Mouse (Mus musculus): ENCODE measurements at regions not wholly inside any gene's neighbourhood (a gene's known extent, or its start where the extent isn't known, plus 50 kb on each side); places are given as distances from the start of the nearest gene placed in this dataset.
"Not testable (repeated sequence)": the region's sequence is repeated elsewhere in the genome, so short reads cannot be mapped to it uniquely, and the experiment has no call there.

DNA sequence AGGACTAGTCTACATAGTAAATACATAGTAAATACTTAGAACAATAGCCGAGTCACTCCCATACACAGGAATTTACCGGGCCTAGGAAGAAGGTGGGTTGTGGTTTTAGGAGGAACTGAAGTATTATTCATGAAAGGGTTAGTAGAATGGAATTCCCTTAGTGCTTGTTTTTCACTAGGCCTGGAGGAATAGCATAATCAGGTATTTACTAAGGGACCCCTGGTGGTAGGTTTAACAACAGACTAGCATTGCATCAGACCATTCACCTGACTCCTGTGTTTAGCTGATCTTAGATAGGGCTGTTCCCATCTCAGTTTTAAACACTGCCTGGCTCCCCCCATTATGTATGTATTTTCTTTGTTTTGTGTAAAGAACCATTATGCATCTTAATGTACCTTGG lies 339.0 kb downstream of the Dync2h1 start:
- not testable (repeated sequence) for H3K4me3 ChIP-seq; H3K36me3 ChIP-seq; H3K27ac ChIP-seq; H3K4me2 ChIP-seq; H3K9me3 ChIP-seq; H3K9ac ChIP-seq; H3K4me1 ChIP-seq; H3K27me3 ChIP-seq; ATAC-seq (ENCODE audit: insufficient number of reproducible peaks, insufficient read depth, low FRiP score, low TSS enrichment, low read depth)
- 81% methylated on average over 2 of the region's 2 CpGs for WGBS

DNA sequence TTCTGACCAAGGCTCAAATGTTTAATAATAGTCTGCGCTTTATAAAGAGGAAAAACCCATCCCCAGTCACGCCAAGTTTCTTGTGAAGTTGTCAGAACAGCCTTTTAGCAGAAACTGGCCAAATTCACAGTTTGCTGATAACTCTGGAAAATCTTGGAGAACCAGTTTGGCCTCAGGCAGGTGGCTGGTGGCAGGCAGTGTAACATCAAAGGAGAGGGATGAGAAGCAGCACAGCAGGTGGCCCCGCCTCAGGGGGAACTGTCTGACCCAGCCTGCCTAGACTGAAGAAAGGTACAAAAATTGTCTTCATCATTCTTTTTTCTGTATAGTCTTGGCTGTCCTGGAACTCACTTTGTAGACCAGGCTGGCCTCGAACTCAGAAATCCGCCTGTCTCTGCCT lies 349.3 kb downstream of the Dync2h1 start:
- 74% methylated on average over 5 of the region's 5 CpGs for WGBS
- not testable (repeated sequence) for H3K36me3 ChIP-seq; H3K4me3 ChIP-seq; H3K27ac ChIP-seq; H3K9ac ChIP-seq; H3K4me2 ChIP-seq; ATAC-seq (ENCODE audit: insufficient number of reproducible peaks, insufficient read depth, low FRiP score, low TSS enrichment, low read depth); H3K9me3 ChIP-seq; H3K4me1 ChIP-seq; H3K27me3 ChIP-seq

DNA sequence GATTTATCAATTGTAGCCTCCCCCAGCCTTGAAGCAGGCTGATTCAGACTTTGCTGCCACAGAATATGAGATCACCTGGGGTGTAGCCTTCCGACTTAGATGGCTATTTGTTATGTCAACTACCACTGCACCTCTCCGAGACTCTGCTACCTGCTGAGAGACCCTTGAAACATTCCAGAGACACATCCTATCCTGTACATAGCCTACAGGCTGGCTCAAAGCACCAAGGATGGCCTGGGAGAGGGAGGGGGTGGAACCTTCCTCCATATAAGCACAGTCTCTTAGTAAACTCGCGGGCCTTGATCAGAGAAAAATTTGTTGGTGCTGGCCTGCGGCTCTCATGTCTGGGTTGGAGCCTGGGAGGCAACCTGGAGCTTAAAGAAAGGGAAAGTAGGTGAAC lies 349.8 kb downstream of the Dync2h1 start:
- Histone ChIP-seq H3K27ac (no peak overlapping the region), H3K36me3 (no peaks in the 10 kb centered on the region), H3K9me3 (no peaks in the 10 kb centered on the region), H3K4me1 (0 out of 2 replicates have a peak, but pooled peaks cover 4% of the 10 kb centered on the region), H3K9ac (no peak overlapping the region), H3K4me3 (no peak overlapping the region), H3K27me3 (no peaks in the 10 kb centered on the region), H3K4me2 (no peak overlapping the region)
- ATAC-seq (ENCODE audit: insufficient number of reproducible peaks, insufficient read depth, low FRiP score, low TSS enrichment, low read depth), result no peak
- WGBS, result 69% methylated on average over 5 of the region's 5 CpGs

DNA sequence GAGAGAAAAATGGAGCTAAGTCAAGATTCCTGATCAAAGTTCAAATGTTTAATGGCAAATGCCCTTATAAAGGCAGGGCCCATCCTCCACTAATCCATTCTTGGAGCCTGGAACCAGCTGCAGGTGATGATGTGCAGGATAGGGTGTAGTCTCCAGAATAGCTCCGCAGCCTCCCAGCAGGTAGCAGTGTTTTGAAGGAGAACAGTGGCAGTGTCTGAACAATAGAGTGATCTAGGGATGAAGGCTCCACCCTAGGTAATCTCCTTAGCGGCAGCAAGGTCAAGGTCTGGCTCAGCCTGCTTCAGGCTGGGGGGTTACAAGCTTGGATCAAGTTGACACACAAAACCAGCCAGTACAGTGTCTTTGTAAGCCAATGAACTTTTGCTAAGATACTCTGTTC lies 351.4 kb downstream of the Dync2h1 start:
- H3K4me2 ChIP-seq, result no peak overlapping the region
- no peak overlapping the region for H3K27ac ChIP-seq
- H3K9ac ChIP-seq, result no peak overlapping the region
- no peak overlapping the region for H3K4me3 ChIP-seq
- no peaks in the 10 kb centered on the region for H3K9me3 ChIP-seq
- H3K4me1 ChIP-seq, result 0 out of 2 replicates have a peak, but pooled peaks cover 4% of the 10 kb centered on the region
- H3K36me3 ChIP-seq, result no peaks in the 10 kb centered on the region
- ATAC-seq (ENCODE audit: insufficient number of reproducible peaks, insufficient read depth, low FRiP score, low TSS enrichment, low read depth), result no peak
- 29% methylated on average over 2 of the region's 2 CpGs for WGBS
- no peaks in the 10 kb centered on the region for H3K27me3 ChIP-seq

DNA sequence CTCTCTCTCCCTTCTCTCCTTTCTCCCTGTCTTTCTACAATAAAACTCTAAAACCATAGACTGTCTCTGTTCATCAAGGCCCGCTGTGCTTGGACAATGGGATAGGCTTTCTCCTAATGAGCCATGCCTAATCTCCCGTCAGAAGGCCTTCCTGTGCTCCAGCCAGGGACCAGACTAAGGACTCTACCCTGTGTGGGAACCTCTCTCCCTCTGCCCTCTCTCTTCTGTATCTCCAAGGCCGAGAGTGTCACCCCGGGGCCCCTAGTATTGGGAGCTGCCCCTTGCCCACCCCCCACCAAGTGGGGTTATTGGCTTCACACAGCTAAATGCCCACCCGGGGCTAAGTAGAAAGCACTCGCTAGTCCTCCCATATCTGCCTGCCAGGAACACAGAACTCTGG lies 352.6 kb downstream of the Dync2h1 start:
- ATAC-seq (ENCODE audit: insufficient number of reproducible peaks, insufficient read depth, low FRiP score, low TSS enrichment, low read depth); H3K27ac ChIP-seq; H3K36me3 ChIP-seq; H3K4me1 ChIP-seq; H3K27me3 ChIP-seq; H3K4me2 ChIP-seq; H3K9ac ChIP-seq; H3K4me3 ChIP-seq; H3K9me3 ChIP-seq: not testable (repeated sequence)
- 56% methylated on average over 6 of the region's 6 CpGs for WGBS

DNA sequence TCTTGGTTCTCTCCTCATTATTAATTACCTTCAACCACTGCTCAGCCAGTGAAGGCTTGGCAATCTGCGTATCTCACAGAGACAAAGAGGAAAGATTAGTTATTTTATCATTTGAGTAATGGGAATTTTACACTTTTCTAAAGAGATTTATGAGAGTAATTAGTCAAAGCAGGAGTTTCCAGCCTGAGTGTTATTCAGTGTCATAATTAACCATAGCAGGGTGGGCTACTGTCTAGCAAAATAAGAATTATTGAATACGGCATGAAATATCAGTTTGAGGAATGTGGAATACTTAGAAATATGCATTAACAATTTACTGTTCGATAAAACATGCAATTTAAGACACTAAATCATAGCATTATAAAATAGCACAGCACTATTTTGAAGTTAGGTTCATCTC lies 357.7 kb downstream of the Dync2h1 start:
- H3K4me3 ChIP-seq, result no peak overlapping the region
- no peaks in the 10 kb centered on the region for H3K9me3 ChIP-seq
- no peak overlapping the region for H3K9ac ChIP-seq
- H3K36me3 ChIP-seq, result no peaks in the 10 kb centered on the region
- no peaks in the 10 kb centered on the region for H3K27me3 ChIP-seq
- no peak for ATAC-seq (ENCODE audit: insufficient number of reproducible peaks, insufficient read depth, low FRiP score, low TSS enrichment, low read depth)
- WGBS, result 88% methylated on average over 3 of the region's 3 CpGs
- no peaks in the 10 kb centered on the region for H3K4me1 ChIP-seq
- H3K4me2 ChIP-seq, result no peak overlapping the region
- no peak overlapping the region for H3K27ac ChIP-seq

DNA sequence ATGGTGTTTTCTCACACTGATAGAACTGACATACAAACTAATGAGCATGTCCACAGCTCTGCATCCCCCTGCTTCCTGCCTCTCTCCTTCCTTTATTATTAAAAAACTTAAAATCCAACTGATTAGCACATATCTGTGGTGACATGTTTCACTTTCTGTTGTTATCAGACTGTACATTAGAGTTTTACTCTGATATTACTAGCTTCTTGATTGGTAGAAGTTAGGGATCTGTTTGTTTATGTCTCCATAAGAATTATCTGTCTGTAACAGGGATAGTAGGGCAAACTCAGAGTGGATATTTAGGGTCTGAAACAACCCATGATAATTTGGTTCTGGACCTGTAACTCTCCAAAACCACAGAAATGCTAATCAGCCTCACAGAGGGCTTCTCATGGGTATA lies 358.6 kb downstream of the Dync2h1 start:
- no peak overlapping the region for H3K27ac ChIP-seq
- H3K9ac ChIP-seq, result no peak overlapping the region
- ATAC-seq (ENCODE audit: insufficient number of reproducible peaks, insufficient read depth, low FRiP score, low TSS enrichment, low read depth), result no peak
- H3K36me3 ChIP-seq, result no peaks in the 10 kb centered on the region
- H3K4me1 ChIP-seq, result no peaks in the 10 kb centered on the region
- no peaks in the 10 kb centered on the region for H3K9me3 ChIP-seq
- no peaks in the 10 kb centered on the region for H3K27me3 ChIP-seq
- H3K4me2 ChIP-seq, result no peak overlapping the region
- no peak overlapping the region for H3K4me3 ChIP-seq

DNA sequence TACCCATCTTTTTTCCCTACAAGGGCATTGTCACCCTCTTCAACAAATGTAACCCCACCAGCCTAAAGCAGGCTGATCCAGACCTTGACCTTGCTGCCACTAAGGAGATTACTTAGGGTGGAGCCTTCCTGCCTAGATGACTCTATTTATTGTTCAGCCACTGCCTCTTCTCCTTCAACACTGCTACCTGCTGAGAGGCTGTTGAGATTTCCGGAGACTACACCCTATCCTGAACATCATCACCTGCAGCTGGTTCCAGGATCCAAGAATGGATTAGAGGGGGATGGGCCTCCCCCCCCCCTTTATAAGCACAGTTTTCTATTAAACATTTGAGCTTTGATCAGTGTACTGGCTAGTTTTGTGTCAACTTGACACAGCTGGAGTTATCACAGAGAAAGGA lies 360.3 kb downstream of the Dync2h1 start:
- H3K4me3 ChIP-seq; H3K9ac ChIP-seq; H3K4me1 ChIP-seq; H3K9me3 ChIP-seq; ATAC-seq (ENCODE audit: insufficient number of reproducible peaks, insufficient read depth, low FRiP score, low TSS enrichment, low read depth); H3K27ac ChIP-seq; H3K27me3 ChIP-seq; H3K36me3 ChIP-seq; H3K4me2 ChIP-seq: not testable (repeated sequence)
- 77% methylated on average over 1 of the region's 1 CpGs for WGBS

DNA sequence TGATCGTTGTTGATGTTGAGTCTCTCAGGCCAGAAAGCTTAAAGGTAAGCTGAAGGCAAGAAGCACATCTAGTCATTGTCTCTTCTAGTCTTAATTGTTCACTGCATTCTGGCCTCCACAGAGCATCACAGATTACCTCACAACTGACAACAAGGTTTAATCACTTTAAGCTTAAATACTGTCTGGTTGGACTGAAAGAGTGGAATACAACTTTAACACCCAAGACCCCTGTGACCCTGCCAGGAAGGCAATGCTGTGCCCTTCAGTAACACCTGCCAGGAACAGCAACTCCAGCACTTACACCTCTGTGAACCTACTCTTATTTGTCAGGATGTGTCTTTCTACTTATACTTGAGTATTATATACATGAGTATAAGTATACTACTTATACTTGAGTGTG lies 360.7 kb downstream of the Dync2h1 start:
- Histone ChIP-seq H3K4me2 (no peak overlapping the region), H3K27ac (no peak overlapping the region), H3K27me3 (no peaks in the 10 kb centered on the region), H3K9me3 (no peaks in the 10 kb centered on the region), H3K36me3 (no peaks in the 10 kb centered on the region), H3K9ac (no peak overlapping the region), H3K4me3 (no peak overlapping the region), H3K4me1 (no peaks in the 10 kb centered on the region)
- WGBS, result 84% methylated on average over 1 of the region's 1 CpGs
- no peak for ATAC-seq (ENCODE audit: insufficient number of reproducible peaks, insufficient read depth, low FRiP score, low TSS enrichment, low read depth)

DNA sequence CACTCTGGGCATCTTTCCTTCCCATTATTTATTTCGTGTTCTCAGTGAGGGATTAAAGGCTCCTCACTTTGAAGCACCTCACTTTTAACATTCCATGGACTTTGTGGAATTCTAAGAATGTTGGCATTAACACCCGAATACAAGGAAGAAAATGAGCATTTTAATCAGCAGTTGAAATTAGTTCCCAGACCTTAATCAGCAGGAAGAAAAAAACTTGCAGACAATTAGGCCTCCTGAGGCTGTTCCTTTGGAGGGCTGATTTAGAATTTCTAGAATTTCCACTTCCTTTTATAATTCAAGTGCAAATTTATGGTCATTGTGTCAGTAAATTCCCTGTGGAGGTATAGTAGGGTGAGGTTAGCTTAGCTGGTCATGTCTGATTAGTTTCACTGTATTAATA lies 407.6 kb downstream of the Dync2h1 start:
- Histone ChIP-seq H3K4me1 (no peaks in the 10 kb centered on the region), H3K9ac (no peak overlapping the region), H3K27ac (no peak overlapping the region), H3K4me2 (no peak overlapping the region), H3K27me3 (no peaks in the 10 kb centered on the region), H3K36me3 (no peaks in the 10 kb centered on the region), H3K4me3 (no peak overlapping the region), H3K9me3 (no peaks in the 10 kb centered on the region)
- 35% methylated on average over 2 of the region's 2 CpGs for WGBS
- no peak for ATAC-seq (ENCODE audit: insufficient number of reproducible peaks, insufficient read depth, low FRiP score, low TSS enrichment, low read depth)

DNA sequence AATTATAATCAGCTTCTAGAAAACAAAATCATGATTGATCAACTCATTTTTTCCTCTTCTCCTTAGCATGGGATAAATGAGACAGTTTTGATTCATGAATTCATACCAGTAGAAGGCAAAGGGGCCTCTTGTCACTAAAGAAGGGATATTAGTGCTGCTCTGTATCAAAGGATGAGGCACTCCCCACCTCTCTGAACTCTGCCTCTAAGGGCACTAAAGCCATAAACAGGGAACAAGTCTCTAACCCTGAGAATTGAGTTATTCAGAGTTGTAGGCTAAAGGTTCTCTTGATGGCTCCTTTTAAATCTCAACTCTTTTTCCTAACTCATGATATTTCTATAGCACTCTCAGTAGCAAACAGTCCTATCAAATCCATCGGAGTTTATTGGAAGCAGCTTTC lies 442.8 kb downstream of the Dync2h1 start:
- 94% methylated on average over 1 of the region's 1 CpGs for WGBS
- H3K36me3 ChIP-seq, result no peaks in the 10 kb centered on the region
- no peak overlapping the region for H3K9ac ChIP-seq
- no peak overlapping the region for H3K4me3 ChIP-seq
- H3K27me3 ChIP-seq, result no peaks in the 10 kb centered on the region
- no peak overlapping the region for H3K4me2 ChIP-seq
- no peak for ATAC-seq (ENCODE audit: insufficient number of reproducible peaks, insufficient read depth, low FRiP score, low TSS enrichment, low read depth)
- no peak overlapping the region for H3K27ac ChIP-seq
- H3K4me1 ChIP-seq, result no peaks in the 10 kb centered on the region
- H3K9me3 ChIP-seq, result no peaks in the 10 kb centered on the region

DNA sequence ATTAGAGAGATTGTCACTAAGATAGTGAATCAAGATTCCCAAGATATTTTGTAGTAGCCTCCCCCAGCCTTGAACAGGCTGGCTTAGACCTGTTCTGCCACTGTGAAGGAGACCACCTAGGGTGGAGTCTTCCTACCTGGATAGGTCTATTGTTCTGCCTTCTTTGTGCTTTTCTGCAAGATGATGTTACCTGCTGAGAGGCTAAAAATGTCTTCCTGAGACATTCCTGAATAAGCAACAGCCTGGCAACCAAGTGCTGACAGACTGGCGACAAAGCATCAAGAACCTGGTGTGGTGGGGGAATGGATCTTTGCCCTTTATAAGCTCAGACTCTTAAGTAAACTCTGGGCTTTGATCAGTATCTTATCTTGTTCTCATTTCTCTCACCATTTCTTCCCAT lies 447.8 kb downstream of the Dync2h1 start:
- 76% methylated on average over 1 of the region's 1 CpGs for WGBS
- Histone ChIP-seq H3K36me3 (no peaks in the 10 kb centered on the region), H3K27me3 (no peaks in the 10 kb centered on the region), H3K9ac (no peak overlapping the region), H3K9me3 (no peaks in the 10 kb centered on the region), H3K4me1 (no peaks in the 10 kb centered on the region), H3K4me2 (no peak overlapping the region), H3K27ac (no peak overlapping the region), H3K4me3 (no peak overlapping the region)
- ATAC-seq (ENCODE audit: insufficient number of reproducible peaks, insufficient read depth, low FRiP score, low TSS enrichment, low read depth), result no peak

DNA sequence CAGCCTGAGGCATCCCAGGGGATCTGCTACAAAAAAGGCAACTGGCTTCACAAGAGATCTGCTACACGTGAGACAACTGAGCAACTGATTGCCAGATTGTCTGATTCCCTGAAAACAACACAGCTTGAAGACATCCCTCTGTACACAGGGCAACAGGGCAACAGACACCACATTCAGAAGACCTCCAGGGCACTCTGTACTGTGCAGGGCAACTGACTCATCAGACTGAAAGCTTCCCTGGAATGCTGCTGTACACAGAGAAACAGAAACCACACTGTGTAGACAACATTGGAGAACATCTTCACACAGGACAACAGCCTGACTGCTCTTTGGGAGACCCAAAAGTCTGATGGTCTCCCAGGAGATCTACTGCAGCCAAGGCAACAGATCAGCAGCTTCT lies 456.8 kb upstream of the Ddi1 start:
- H3K27ac ChIP-seq, result no peak overlapping the region
- ATAC-seq (ENCODE audit: insufficient number of reproducible peaks, insufficient read depth, low FRiP score, low TSS enrichment, low read depth), result no peak
- no peaks in the 10 kb centered on the region for H3K9me3 ChIP-seq
- no peak overlapping the region for H3K4me3 ChIP-seq
- no peaks in the 10 kb centered on the region for H3K36me3 ChIP-seq
- H3K4me2 ChIP-seq, result no peak overlapping the region
- H3K27me3 ChIP-seq, result no peaks in the 10 kb centered on the region
- H3K4me1 ChIP-seq, result no peaks in the 10 kb centered on the region
- no peak overlapping the region for H3K9ac ChIP-seq
- WGBS, result 3% methylated on average over 1 of the region's 1 CpGs

All from embryonic facial prominence, embryonic 13.5 days (tissue).